Mouse (Mus musculus): Measurements from ENCODE around the gene Ergic1. TPM values are rescaled to one million over a fixed set of nuclear protein-coding genes. Genes with fewer than 3 reads are reported as not detected.

Ergic1 gene
- polyA plus RNA-seq, 1 experiment from 2014 or later, result 114 TPM

- WGBS, result 4% methylated on average over 26 of the region's 26 CpGs
- DNase-seq (ENCODE audit: low spot score), result no peak
Observed at GRCm38 (mm10) chr17:26676616-26677376, 115.5 kb downstream of the Ergic1 start.

DNA sequence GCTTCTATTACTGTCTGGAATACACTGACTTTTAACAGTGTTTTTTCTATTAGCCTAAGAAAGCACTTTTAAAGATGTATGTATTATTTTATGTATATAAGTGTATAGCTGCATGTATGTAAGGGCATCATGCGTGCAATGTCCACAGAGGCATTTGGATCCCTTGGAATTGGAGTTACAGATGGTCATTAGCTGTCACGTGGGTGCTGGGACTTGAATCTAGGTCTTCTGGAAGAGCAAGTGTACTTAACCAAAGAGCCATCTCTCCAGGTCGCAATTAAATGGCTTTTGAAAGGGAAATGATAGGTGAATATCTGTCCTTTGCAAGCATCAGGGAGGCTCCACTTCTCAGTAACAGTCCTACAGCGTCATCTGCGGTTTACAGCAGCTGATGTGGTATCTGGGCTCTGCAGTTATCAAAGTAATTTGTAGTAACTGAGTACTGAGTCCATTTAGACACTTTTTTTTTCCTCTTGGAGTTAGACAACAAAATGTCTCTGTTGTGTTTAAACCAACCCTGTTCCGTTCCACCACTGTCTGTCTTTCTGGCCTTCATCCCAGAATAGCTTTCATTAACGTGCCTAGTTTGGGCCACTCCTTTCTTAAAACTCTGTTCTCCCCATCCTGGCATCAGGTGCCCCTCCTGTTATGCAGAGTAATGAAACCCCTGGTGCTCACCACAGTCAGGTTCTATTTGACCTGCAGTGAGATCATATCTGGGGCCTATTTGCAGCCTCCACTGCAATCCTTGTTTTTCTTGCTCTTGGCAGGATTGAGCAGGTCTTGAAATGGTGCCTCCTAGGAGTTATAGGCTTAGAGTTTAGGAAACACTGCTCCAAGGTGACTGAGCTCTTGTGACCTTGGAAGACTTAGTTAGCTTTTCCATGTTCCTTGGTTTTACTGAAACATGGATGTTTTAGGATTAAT lies 116.7 kb downstream of the Ergic1 start:
- Histone ChIP-seq H3K36me3 (peaks cover 6% of the 10 kb centered on the region; the same call in 1 of the 2 replicates), H3K4me1 (peaks cover 14% of the 10 kb centered on the region), H3K9me3 (replicated peaks) (no peaks in the 10 kb centered on the region), H3K27me3 (ENCODE audit: low read depth, poor library complexity, severe bottlenecking) (no peaks in the 10 kb centered on the region), H3K4me3 (no peak overlapping the region), H3K27ac (no peak overlapping the region)
- DNase-seq (ENCODE audit: low spot score), result no peak
- WGBS, result 90% methylated on average over 7 of the region's 7 CpGs

More at GRCm38 (mm10) chr17:26676616-26677376, 115.5 kb downstream of the Ergic1 start:
- peak overlapping the region; percentile 87 for H3K4me3 ChIP-seq
- no peaks in the 10 kb centered on the region for H3K9me3 ChIP-seq (replicated peaks)
- peaks cover 14% of the 10 kb centered on the region for H3K4me1 ChIP-seq
- no peaks in the 10 kb centered on the region for H3K27me3 ChIP-seq (ENCODE audit: low read depth, poor library complexity, severe bottlenecking)
- H3K27ac ChIP-seq, result peak overlapping the region; percentile 84
- peaks cover 5% of the 10 kb centered on the region; the same call in 1 of the 2 replicates for H3K36me3 ChIP-seq

GRCm38 (mm10) chr17:26681276-26681675 lies 120.0 kb downstream of the Ergic1 start:
- Histone ChIP-seq H3K9me3 (replicated peaks) (no peaks in the 10 kb centered on the region), H3K4me3 (no peak overlapping the region), H3K27ac (no peak overlapping the region), H3K4me1 (peaks cover 14% of the 10 kb centered on the region), H3K27me3 (ENCODE audit: low read depth, poor library complexity, severe bottlenecking) (no peaks in the 10 kb centered on the region), H3K36me3 (peaks cover 17% of the 10 kb centered on the region)
- 89% methylated on average over 6 of the region's 6 CpGs for WGBS
- DNase-seq (ENCODE audit: low spot score), result no peak

GRCm38 (mm10) chr17:26686334-26687000 lies 125.2 kb downstream of the Ergic1 start:
- 94% methylated on average over 17 of the region's 17 CpGs for WGBS
- no peaks in the 10 kb centered on the region for H3K9me3 ChIP-seq (replicated peaks)
- no peak overlapping the region for H3K27ac ChIP-seq

GRCm38 (mm10) chr17:26688795-26689735 lies 127.8 kb downstream of the Ergic1 start:
- Histone ChIP-seq H3K27me3 (ENCODE audit: low read depth, poor library complexity, severe bottlenecking) (no peaks in the 10 kb centered on the region), H3K36me3 (peaks cover 6% of the 10 kb centered on the region), H3K27ac (no peak overlapping the region), H3K4me3 (no peak overlapping the region), H3K9me3 (replicated peaks) (no peaks in the 10 kb centered on the region), H3K4me1 (peaks cover 8% of the 10 kb centered on the region)
- WGBS, result 76% methylated on average over 8 of the region's 8 CpGs
- DNase-seq (ENCODE audit: low spot score), result no peak

More at GRCm38 (mm10) chr17:26686334-26687000, 125.2 kb downstream of the Ergic1 start:
- H3K4me3 ChIP-seq, result no peak overlapping the region
- H3K36me3 ChIP-seq, result peaks cover 13% of the 10 kb centered on the region
- DNase-seq (ENCODE audit: low spot score), result no peak
- no peaks in the 10 kb centered on the region for H3K27me3 ChIP-seq (ENCODE audit: low read depth, poor library complexity, severe bottlenecking)
- H3K4me1 ChIP-seq, result peaks cover 8% of the 10 kb centered on the region

GRCm38 (mm10) chr17:26689810-26690209 lies 128.5 kb downstream of the Ergic1 start:
- no peak overlapping the region for H3K4me3 ChIP-seq
- WGBS, result 92% methylated on average over 2 of the region's 2 CpGs
- no peak overlapping the region for H3K27ac ChIP-seq
- DNase-seq (ENCODE audit: low spot score), result no peak
- peaks cover 8% of the 10 kb centered on the region for H3K4me1 ChIP-seq
- no peaks in the 10 kb centered on the region for H3K27me3 ChIP-seq (ENCODE audit: low read depth, poor library complexity, severe bottlenecking)
- 0 out of 2 replicates have a peak, but pooled peaks cover under 1% of the 10 kb centered on the region for H3K36me3 ChIP-seq
- H3K9me3 ChIP-seq (replicated peaks), result no peaks in the 10 kb centered on the region

DNA sequence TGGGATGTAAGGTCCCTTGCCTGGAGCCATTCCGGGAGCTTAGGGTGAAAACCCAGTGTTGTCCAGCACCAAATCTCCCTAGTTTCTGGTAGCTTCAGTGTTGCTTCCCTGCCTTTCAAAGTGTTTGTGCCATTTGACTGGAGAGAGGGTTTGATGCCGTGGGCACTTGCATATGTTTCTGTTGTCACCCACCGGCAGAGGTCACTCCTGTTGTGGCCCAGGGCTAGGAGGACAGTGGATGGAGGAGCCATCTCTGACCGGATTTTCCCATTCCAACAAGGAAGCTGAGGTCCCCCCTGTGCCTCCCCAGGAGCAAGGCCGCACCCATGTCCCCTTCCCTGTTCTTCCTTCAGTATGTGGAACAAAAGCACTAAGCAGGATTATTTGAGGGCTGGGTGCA lies 128.9 kb downstream of the Ergic1 start:
- 82% methylated on average over 5 of the region's 5 CpGs for WGBS

GRCm38 (mm10) chr17:26691110-26691509 lies 129.8 kb downstream of the Ergic1 start:
- 90% methylated on average over 7 of the region's 7 CpGs for WGBS
- Histone ChIP-seq H3K27me3 (ENCODE audit: low read depth, poor library complexity, severe bottlenecking) (no peaks in the 10 kb centered on the region), H3K9me3 (replicated peaks) (no peaks in the 10 kb centered on the region), H3K4me3 (no peak overlapping the region), H3K4me1 (peaks cover 8% of the 10 kb centered on the region), H3K36me3 (peaks cover 5% of the 10 kb centered on the region), H3K27ac (no peak overlapping the region)
- DNase-seq (ENCODE audit: low spot score), result no peak

More for the DNA sequence above, 128.9 kb downstream of the Ergic1 start:
- Histone ChIP-seq H3K9me3 (replicated peaks) (no peaks in the 10 kb centered on the region), H3K27me3 (ENCODE audit: low read depth, poor library complexity, severe bottlenecking) (no peaks in the 10 kb centered on the region), H3K27ac (no peak overlapping the region), H3K4me3 (no peak overlapping the region), H3K4me1 (peaks cover 8% of the 10 kb centered on the region), H3K36me3 (no peaks in the 10 kb centered on the region)
- no peak for DNase-seq (ENCODE audit: low spot score)

- Histone ChIP-seq H3K9me3 (replicated peaks) (no peaks in the 10 kb centered on the region), H3K36me3 (peaks cover 17% of the 10 kb centered on the region), H3K4me3 (no peak overlapping the region), H3K4me1 (peaks cover 8% of the 10 kb centered on the region), H3K27me3 (ENCODE audit: low read depth, poor library complexity, severe bottlenecking) (no peaks in the 10 kb centered on the region), H3K27ac (no peak overlapping the region)
- 85% methylated on average over 7 of the region's 7 CpGs for WGBS
- no peak for DNase-seq (ENCODE audit: low spot score)
Observed at GRCm38 (mm10) chr17:26693424-26693823, 132.1 kb downstream of the Ergic1 start.

DNA sequence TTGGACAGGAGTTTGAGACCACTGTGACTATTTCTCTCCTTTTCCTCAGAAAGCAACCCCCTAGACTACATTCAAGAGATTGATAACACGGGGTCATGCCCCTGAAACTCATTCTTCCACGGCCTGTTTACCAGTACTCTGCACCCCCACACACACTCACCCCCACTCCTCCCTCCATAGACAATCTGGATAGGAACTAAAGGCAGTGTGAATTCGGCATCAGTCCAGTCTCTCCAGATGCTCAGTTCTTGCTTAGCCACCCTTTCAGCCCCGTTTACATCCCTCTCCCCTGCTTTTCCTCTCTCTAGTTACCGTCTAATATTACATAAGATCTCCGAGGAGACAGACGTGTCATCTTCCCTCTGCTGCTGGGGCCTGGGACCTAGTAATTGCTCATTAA lies 132.9 kb downstream of the Ergic1 start:
- H3K36me3 ChIP-seq, result peaks cover 25% of the 10 kb centered on the region
- 84% methylated on average over 7 of the region's 7 CpGs for WGBS
- H3K4me1 ChIP-seq, result peaks cover 5% of the 10 kb centered on the region
- H3K27me3 ChIP-seq (ENCODE audit: low read depth, poor library complexity, severe bottlenecking), result no peaks in the 10 kb centered on the region
- DNase-seq (ENCODE audit: low spot score), result no peak
- H3K4me3 ChIP-seq, result no peak overlapping the region
- H3K9me3 ChIP-seq (replicated peaks), result no peaks in the 10 kb centered on the region
- no peak overlapping the region for H3K27ac ChIP-seq

- WGBS, result 92% methylated on average over 3 of the region's 3 CpGs
- no peak for DNase-seq (ENCODE audit: low spot score)
- H3K4me1 ChIP-seq, result no peaks in the 10 kb centered on the region
Observed at GRCm38 (mm10) chr17:26695193-26695592, 133.9 kb downstream of the Ergic1 start.

DNA sequence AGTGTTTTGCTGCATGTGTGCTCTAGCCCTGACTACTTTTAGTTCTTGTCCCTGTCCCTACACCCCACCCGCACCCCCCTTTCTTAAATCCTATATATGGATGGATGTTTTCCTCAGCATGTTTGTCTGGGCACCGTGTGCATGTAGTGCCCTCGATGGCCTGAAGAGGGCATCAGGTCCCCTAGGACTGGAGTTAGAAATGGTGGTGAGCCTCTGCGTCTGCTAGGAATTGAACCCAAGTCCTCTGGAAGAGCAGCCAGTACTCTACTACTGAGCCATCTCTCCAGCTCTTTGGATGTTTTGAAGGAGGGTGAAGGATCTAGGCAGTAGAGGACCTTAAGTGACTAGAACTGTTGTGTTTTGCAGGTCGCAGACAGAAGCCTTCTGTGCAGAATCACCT lies 137.6 kb downstream of the Ergic1 start:
- Histone ChIP-seq H3K36me3 (peaks cover 43% of the 10 kb centered on the region), H3K4me1 (no peaks in the 10 kb centered on the region), H3K4me3 (no peak overlapping the region), H3K27ac (no peak overlapping the region), H3K27me3 (ENCODE audit: low read depth, poor library complexity, severe bottlenecking) (no peaks in the 10 kb centered on the region), H3K9me3 (replicated peaks) (no peaks in the 10 kb centered on the region)
- DNase-seq (ENCODE audit: low spot score), result no peak
- 90% methylated on average over 5 of the region's 5 CpGs for WGBS

More at GRCm38 (mm10) chr17:26695193-26695592, 133.9 kb downstream of the Ergic1 start:
- Histone ChIP-seq H3K27ac (no peak overlapping the region), H3K27me3 (ENCODE audit: low read depth, poor library complexity, severe bottlenecking) (no peaks in the 10 kb centered on the region), H3K9me3 (replicated peaks) (no peaks in the 10 kb centered on the region), H3K36me3 (peaks cover 33% of the 10 kb centered on the region), H3K4me3 (no peak overlapping the region)
